Mouse (Mus musculus) embryonic stem cell, embryonic (primary cell): Measurements from ENCODE around the gene Lpo.

Experiments used
- CTCF ChIA-PET, 4 experiments: fragments of 300-600 bp in 2 of 4; fragments of 350-600 bp in 2 of 4; sonication (Branson Sonifier 250); formaldehyde crosslinking; loops; one replicate each; lab custom pipeline; 2022; ENCODE audit warnings: inconsistent platforms in 2 of 4; lab: Charles Lee
- POLR2A ChIA-PET, 4 experiments: fragments of 300-600 bp in 2 of 4; fragments of 350-600 bp in 2 of 4; sonication (Branson Sonifier 250); formaldehyde crosslinking; loops; one replicate each; lab custom pipeline; 2022; ENCODE audit warnings: antibody characterized with exemption in 4 of 4, inconsistent platforms in 1 of 4; lab: Charles Lee

Gene Lpo

DNA sequence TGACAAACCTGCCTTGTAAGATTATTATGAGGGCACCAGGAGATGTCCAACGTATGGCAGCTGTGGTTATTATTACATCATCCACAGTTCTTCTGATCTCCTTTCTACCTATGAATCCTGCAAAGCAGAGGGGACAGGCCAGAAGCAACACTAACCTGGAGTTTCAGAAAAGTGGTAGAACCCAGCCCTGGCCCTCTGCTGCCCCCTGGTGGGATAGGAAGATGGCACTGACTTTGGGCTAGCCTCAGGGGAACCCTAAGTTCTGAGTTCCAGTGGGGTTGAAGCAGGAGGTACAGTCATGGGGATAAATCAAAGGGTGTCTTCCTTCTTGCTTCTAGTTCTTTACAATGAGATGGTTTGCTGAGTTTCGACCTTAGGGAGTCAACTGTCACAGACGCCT, 57.1 kb downstream of the Lpo start:
- CTCF ChIA-PET, result interaction anchor here (0.5 to 1.2 kb wide), 8 partner anchors 12 to 348 kb away, joined by 3 to 5 read pairs (median 3); partner anchors contain the start of gene Rnf43 (in 1 of the 4)
- POLR2A ChIA-PET, result interaction anchor here in 1 of 4 experiments (0.5 to 2.7 kb wide), 4 partner anchors 11 to 215 kb away, joined by 4 to 15 read pairs (median 4); partner anchors contain the start of gene Tspoap1

DNA sequence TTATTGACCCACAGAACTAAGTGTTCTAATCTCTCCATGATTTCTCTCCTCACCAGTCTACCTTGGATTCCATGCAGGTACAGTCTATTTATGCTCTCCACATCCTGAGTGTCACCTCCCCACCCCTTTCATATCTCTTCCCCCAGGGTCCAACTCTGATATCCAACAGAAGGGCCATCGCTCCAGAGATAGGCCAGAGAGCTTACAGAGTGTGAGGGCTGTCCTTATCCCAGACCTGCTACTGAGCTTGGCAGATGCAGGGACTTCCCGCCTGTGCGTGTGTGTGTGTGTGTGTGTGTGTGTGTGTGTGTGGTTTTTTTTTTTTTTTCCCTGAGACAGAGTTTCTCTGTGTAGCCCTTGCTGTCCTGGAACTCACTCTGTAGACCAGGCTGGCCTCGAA, 59.3 kb downstream of the Lpo start:
- CTCF ChIA-PET, result no interaction called here
- POLR2A ChIA-PET, result interaction anchor here in 1 of 4 experiments (0.5 to 4.2 kb wide), 6 partner anchors 8 to 54 kb away, joined by 3 to 32 read pairs (median 4); partner anchors contain the start of gene Tspoap1

DNA sequence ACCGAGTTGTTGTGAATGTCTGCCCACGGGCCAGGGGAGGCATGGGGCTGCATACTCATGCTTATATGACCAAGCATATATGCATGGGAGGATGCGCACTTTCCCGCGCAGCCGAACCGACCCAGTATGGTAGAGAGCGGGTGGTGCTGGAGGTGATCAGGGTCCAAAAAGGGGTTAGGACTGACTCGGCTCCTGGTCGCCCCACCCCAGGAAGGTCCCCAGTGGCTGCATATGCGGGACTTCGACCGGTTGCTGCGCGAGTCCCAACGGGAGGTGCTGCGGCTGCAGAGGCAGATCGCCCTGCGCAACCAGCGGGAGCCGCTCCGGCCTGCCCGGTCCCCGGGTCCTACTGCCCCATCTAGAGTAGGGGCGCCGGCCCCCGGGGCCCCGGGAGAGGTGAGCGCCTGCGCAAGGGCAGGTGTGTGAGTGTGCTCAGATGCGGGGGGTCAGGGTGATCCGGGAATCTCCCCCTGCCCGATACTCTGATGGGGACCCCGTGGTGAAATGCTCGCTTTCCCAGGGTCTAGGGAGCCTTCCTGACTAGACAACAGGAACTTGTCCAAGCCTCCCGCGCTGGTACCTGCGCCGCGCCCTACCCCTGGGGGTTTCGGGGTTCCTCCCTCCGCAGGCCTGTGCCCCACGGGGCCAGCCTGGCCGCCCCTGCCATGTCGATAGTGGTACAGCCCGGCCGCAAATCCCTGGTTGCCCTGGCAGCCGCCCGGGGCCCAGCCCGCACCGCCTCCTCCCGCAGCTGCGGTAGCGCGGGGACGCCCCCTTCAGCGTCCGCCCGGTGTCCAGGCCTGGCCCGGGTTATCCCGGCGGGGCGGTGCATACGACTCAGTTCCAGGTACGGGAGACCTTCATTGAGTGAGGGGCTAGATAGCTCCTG, 63.9 kb downstream of the Lpo start:
- ChIA-PET CTCF (interaction anchor here in 1 of 4 experiments (0.7 to 1.1 kb wide), 2 partner anchors 97 to 169 kb away, joined by 3 read pairs; no protein-coding TSS in a partner anchor), POLR2A (interaction anchor here in 3 of 4 experiments (0.7 to 9.6 kb wide), 24 partner anchors 8 to 173 kb away, joined by 3 to 123 read pairs (median 5); partner anchors contain the start of genes Supt4a (in 2 of the 3) and Rnf43 (in 1 of the 3))

DNA sequence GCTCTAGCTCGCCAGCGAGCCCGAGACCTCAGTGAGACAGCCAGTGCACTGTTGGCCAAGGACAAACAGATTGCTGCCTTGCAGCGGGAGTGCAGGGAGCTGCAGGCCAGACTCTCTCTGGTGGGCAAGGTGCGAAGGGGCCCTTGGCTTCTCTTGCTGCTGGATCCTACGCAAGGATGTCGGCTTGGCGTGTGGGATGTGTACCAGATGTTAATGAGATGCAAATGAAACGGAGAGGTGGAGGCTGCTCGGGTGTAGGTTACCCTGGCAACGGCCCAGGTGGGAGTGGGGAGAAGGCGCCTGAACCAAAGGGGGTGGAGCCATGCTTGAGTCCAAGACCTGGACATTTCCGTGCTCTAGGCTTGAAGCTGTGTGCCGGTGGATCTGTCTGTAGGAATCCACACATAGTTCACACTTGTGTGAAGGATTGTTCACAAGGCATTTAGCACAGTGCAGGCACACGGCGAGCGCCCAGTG, 64.5 kb downstream of the Lpo start:
- ChIA-PET CTCF (interaction anchor here in 2 of 4 experiments (0.5 to 0.7 kb wide), 2 partner anchors 10 to 96 kb away, joined by 3 read pairs; no protein-coding TSS in a partner anchor), POLR2A (interaction anchor here in 3 of 4 experiments (0.6 to 9.6 kb wide), 16 partner anchors 8 to 289 kb away, joined by 3 to 123 read pairs (median 5); partner anchors contain the start of genes Supt4a (in 2 of the 3) and Rnf43 (in 1 of the 3))

DNA sequence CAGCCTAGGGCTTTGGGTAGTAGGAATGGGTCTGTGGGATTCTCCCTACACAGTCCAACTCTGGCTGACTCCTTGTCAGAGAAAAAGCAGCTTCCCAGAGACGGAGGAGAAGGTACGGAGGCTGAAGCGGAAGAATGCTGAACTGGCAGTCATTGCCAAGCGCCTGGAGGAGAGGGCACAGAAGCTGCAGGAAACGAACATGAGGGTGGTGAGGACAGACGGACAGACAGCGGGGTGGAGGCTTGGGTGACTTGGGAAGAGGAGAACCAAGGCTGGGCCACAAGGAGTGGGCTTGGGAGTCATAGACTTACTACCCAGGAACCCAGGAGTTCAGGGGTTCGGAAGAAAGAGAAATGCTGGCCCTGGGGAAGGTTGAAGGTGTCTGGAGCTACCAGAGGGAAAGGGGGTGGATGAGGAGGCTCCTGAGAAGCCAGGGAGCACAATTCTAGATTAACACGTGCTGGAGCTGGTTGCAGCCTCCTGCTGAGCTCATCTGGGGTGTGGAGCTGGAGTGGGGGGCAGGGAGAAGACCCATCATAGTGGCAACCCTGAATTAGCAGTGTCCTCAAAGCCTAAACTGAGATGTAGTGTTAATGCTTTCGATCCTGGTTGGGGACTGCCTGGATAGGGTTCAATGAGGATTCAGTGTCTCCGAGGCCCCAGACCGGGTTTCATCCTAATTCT, 65.2 kb downstream of the Lpo start:
- CTCF ChIA-PET, result interaction anchor here in 1 of 4 experiments (0.5 kb wide), 1 partner anchor 11 kb away, joined by 3 read pairs; no protein-coding TSS in a partner anchor
- POLR2A ChIA-PET, result interaction anchor here in 3 of 4 experiments (0.6 to 9.6 kb wide), 16 partner anchors 7 to 290 kb away, joined by 3 to 123 read pairs (median 4); partner anchors contain the start of gene Supt4a (in 2 of the 3)

DNA sequence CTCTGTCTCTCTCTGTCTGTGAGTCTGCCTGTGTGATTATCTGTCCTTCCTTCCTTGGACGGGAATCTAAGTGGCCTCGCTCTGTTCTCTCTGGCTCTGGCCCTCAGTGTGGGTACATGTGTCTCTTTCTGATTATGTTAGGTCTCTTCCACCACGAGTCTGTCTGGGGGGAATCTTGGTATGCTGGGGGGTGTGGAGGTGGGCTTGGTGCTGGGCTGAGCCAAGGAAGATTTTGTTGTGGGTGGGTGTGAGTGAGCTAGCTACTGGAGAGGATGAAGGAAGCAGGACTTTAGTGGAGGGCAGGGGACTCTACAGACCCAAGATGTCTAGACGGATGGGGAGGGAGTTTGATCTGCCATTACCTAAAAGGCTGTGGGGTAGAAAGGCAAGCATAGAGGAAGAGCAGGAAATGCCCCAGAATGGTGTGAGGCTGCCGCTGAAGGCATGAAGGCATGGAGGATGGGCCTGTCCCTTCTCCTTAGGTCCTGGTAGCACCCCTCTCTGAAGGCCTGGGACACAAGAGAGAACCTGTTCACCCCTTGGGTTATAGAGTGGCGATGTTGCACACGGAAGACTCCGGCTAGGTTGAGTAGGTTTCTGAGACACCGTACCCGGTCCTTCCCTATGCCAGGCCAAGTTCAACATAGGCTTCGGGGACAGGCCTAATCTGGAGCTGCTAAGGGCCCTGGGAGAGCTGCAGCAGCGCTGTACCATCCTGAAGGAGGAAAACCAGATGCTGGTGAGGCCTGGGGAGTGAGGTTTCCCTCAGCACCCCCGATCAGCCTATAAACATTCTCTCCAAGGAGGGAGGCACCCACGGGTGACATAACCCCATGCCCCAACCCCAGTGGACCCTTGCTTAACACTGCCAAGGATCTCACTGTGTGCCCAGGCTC, 66.0 kb downstream of the Lpo start:
- POLR2A ChIA-PET, result interaction anchor here in 2 of 4 experiments (0.7 to 9.6 kb wide), 12 partner anchors 8 to 167 kb away, joined by 3 to 123 read pairs (median 5); partner anchors contain the start of genes Supt4a (in 2 of the 2) and Rnf43 (in 1 of the 2)
- CTCF ChIA-PET, result no interaction called here

DNA sequence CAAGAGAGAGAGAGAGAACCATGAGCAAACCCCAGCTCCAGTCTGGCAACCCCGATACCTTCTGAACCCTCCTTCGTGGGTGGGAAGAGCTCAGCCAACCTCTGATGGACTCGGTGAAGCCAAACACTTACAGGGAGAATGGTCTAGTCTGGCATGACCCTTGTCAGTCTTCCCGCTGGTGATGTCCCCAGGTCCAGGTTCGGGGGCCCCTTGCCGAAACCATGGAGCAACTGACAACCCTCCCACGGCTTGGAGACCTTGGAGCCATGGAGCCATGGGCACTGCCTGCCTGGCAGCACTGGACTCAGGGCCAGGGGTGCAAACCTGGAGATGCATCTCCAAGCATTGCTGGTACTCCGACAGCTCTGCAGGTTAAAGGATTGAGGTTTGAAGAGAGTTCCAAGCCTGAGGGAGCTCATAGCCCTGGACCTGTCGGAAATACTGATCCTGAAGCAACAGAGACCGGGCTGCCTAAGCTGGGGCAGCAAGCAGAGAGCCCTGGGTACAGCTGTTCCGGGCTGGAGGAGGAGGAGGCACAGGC, 66.8 kb downstream of the Lpo start:
- ChIA-PET CTCF (interaction anchor here in 2 of 4 experiments (0.5 to 0.7 kb wide), 2 partner anchors 170 kb away, joined by 3 read pairs; no protein-coding TSS in a partner anchor), POLR2A (interaction anchor here in 3 of 4 experiments (0.5 to 9.6 kb wide), 23 partner anchors 11 to 1649 kb away, joined by 3 to 123 read pairs (median 5); partner anchors contain the start of genes Mtmr4 (in 2 of the 3), Rnf43 (in 2 of the 3), Supt4a (in 2 of the 3) and Mks1 (in 1 of the 3))

DNA sequence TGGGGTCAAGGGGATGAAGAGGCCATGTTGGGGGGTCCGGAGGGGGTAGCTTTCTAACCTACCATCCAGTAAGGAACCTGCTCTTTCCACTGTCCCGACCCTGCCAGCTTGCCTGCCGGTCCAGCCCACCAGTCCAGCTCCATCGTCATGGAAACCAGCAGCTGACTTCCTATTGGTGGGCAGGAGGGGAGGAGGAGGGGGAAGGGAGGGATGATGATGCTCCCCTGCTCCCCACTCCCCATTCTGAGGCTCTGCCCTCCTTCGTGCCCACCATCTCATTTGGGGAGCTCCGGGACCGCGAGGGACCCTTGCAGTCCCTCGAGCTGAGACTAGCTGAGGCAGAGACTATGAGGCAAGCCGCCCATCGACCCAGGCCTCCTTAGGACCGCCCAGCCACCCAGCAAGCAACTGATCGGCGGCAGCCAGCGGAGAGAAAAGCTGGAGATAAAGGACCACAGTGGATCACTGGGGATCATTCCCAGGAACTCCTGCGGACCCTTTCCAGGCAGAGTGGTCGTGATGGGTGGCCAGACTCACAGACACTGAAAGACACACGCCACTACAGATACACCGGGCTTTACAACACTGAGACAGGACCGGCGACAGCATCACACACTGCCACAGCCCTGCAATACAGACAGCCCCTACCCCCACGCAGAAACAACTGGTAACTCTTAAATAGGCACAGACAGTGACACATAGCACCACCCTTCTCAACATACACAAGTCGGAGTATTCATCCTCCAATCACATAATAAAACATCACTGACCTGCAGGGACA, 67.6 kb downstream of the Lpo start, which contains the start of gene Tspoap1:
Gene Tspoap1, plus strand, starts transcription at position 241 of the 781 bp plus-strand sequence.
- ChIA-PET CTCF (interaction anchor here in 1 of 4 experiments (0.7 to 1.5 kb wide), 5 partner anchors 11 to 190 kb away, joined by 3 to 7 read pairs (median 3); no protein-coding TSS in a partner anchor), POLR2A (interaction anchor here in 3 of 4 experiments (0.5 to 9.6 kb wide), 36 partner anchors 8 to 314 kb away, joined by 3 to 123 read pairs (median 5); partner anchors contain the start of genes Mtmr4 (in 2 of the 3), Supt4a (in 2 of the 3), Mks1 (in 1 of the 3) and Mpo (in 1 of the 3))

DNA sequence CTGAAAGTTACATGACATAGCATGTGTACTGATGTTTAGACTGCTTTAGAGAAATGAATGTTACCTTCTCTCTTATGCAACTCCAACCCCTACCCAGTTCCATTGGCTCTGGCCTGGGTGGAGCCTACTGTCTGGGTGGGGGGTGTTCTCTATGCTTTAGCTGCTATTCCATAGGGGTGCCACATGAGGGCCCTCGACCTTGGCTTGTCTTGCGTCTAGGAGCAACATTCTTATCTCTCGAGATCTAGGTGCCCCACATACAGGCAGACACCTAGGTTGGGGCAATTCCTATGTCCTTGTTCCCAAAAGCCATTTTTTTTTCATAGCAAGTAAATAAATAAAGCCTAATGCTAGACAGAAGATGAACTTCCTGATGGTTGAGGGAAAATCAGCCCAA, 68.5 kb downstream of the Lpo start:
- ChIA-PET CTCF (interaction anchor here in 2 of 4 experiments (0.6 to 1.5 kb wide), 8 partner anchors 10 to 191 kb away, joined by 3 to 7 read pairs (median 4); no protein-coding TSS in a partner anchor), POLR2A (interaction anchor here (0.6 to 9.6 kb wide), 36 partner anchors 8 to 439 kb away, joined by 3 to 123 read pairs (median 5); partner anchors contain the start of genes Supt4a (in 2 of the 4), Mpo (in 1 of the 4), Mtmr4 (in 1 of the 4) and Rnf43 (in 1 of the 4))

DNA sequence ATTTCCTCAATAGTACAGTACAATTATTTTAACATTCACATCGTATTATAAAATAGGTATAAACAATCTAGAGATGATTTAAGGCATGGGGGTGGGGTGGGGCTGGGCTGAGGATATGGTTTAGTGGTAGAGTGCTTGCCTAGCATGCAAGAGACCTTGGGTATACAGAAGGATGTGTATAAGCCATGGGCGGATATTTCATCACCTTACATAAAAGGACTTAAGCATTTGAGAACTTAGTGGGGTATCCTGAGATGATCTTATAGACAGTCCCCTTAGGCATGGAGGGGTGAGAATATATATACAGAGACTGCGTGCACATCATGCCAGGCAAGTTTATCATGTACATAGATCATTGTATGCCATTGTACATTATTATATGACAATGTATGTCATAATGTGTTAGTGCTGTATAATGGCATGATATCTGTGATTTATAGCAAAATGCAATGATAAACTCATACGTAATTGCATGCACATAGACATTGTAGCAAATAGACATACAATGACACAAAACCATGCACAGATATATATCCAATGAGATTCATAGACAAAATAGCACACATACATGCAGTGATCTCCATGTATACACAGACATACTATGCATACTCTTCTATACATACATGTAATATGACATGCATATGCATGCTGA, 69.0 kb downstream of the Lpo start:
- ChIA-PET CTCF (interaction anchor here in 2 of 4 experiments (0.6 to 1.5 kb wide), 8 partner anchors 10 to 637 kb away, joined by 3 to 7 read pairs (median 3); no protein-coding TSS in a partner anchor), POLR2A (interaction anchor here (0.6 to 9.6 kb wide), 20 partner anchors 9 to 439 kb away, joined by 3 to 123 read pairs (median 7); partner anchors contain the start of genes Supt4a (in 2 of the 4), Mpo (in 1 of the 4) and Mtmr4 (in 1 of the 4))

DNA sequence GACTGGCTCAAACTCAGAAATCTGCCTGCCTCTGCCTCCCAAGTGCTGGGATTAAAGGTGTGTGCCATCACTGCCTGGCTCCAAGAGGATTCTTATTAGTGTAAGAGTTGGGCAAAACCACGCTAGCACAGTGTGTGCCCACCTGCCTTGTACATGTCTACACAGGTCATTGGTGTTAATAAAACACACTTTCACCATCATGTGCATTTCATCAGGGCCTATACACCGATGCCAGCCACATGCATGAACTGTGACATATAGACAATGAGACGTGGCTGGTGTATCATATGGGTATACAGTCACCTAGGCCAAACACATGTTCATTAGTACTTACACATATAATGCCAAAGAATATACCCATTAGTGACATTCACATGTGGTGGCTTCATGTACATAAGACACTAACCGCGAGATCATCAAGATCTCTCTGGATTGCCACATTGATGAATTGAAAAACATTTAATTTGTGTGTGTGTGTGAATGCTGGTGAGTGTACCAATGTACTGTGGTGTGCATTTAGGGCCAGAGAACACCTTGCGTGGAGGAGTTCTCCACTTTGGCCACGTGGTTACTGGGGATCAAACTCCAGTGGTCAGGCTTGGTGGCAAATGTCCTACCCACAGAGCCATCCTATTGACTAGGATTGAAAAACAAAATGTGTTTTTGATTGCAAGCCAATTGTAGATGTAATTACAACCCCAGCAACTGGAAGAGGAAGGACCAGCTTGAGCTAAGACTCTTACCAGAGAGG, 69.8 kb downstream of the Lpo start:
- ChIA-PET POLR2A (interaction anchor here in 2 of 4 experiments (0.5 to 9.6 kb wide), 14 partner anchors 9 to 1713 kb away, joined by 3 to 123 read pairs (median 7); partner anchors contain the start of gene Supt4a (in 2 of the 2)), CTCF (interaction anchor here in 2 of 4 experiments (0.6 to 1.4 kb wide), 3 partner anchors 38 to 638 kb away, joined by 3 read pairs; no protein-coding TSS in a partner anchor)

DNA sequence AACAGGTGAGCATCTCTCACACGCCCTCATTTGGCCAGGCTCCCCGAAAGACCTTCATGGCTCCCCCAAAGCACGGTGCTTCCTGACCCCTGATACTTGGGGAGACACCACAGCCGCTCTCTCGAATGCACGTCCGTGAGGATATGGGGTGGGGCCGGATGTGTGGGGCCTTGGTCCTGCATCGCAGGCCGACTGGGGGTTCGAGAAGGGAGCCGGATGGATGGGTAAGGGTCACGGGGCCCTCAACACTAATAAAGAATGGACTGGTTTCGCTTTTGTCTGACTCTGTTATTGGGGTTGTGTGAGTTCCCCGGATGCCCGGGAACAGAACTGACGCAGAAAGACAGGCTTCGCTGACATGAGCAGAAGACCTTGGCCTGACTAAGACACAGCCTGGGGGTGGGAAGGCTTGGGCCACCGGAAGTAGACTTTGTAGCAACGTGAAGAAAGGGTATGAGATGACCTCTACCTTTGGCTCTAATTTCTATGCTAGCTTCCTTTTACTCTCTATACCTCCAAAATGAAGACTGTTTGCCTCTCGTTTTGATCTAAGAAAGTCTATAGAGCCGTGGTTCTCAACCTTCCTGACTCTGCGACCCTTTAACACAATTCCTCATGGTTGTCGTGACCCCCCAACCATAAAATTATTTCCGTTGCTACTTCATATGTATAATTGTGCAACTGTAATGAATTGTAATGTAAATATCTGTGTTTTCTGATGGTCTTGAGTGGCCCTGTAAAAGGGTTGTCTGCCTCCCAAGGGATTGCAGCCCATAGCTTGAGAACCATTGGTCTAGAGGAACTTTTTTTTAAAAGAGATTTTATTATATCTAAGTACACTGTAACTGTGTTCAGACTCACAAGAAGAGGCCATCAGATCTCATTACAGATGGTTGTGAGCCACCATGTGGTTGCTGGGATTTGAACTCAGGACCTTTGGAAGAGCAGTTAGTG, 70.8 kb downstream of the Lpo start:
- ChIA-PET CTCF (no interaction called here), POLR2A (interaction anchor here in 2 of 4 experiments (0.9 to 2.5 kb wide), 5 partner anchors 8 to 331 kb away, joined by 3 to 14 read pairs (median 4); partner anchors contain the start of gene Supt4a (in 1 of the 2))
